Mouse (Mus musculus) liver, embryonic 14.5 days (tissue): ENCODE measurements around the gene Cd9.

Experiments used
- CTCF ChIP-seq: IDR thresholded peaks from 2 replicates; pipeline ENCODE4 v1.5.1; 2016; ENCODE audit warnings: antibody characterized with exemption, low read depth, control low read depth
- EP300 ChIP-seq: IDR thresholded peaks from 2 replicates; pipeline ENCODE4 v1.6.1; 2016; ENCODE audit warnings: antibody characterized with exemption, low read depth

DNA sequence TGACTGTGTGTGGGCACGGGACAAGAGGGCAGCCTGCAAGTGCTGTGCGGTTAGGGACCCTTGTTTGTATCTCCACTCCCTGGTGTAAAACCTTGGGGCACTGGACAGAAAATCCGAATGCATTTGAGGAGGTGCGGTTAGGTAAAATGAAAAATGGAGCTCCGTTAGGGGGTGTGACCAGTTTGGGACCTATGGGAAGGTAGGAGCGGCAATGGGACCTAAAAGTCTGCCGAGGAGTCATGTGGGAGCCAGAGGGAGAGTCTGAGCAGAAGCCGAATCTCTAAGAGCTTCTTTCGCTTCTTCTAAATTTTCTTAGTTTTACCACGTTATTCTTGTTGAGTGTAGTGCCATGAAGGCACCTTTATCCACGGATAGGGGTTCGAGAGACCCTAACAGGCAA lies 1.8 kb upstream of the Cd9 start:
- TF ChIP-seq CTCF = no peak
- no peak for TF ChIP-seq EP300
